Mouse (Mus musculus): ENCODE data around the gene Srbd1.

DNA sequence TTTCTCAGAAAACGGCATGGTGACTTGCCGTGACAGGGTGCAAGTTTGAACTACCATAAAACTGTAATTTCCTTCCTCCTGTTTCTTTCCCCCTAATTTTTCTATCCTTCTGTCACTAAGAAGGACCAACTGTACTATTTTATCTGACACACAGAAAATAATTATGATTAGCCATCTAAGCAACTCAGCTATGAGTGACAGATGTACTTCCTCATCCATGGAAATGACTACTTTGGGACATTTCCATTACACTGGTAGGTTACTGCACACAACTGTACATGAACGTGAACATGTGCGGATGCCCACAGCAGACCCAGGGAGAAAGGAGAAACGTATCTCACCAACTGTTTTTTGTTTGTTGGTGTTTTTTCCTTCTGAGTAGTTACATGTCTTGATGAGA is 123.7 kb downstream of the Srbd1 start:
- TF ChIP-seq CTCF (IDR thresholded peaks at IDR 0.05; ENCODE audit: borderline replicate concordance, insufficient read depth, low read length) (no peak), POLR2A (IDR thresholded peaks at IDR 0.05; ENCODE audit: low read depth, low read length) (no peak)
